ENCODE assay signal across 14 mouse cellular contexts in genomic region chr12:73679400-73679801, GRCm38 (mm10).
DNase-seq lines count a peak whose midpoint lies in the region; ATAC-seq and TF ChIP-seq lines count a peak whose summit lies in the region.
"Had no signal": no experiment of that assay in that cellular context is flagged by ENCODE, and none has a peak within 500 bp of the region (broad histone marks: within the 10 kb centered on the region; RNA-seq: fewer than 3 reads in every experiment).

No protein-coding gene starts in this region.

- TF ChIP-seq POLR2A in thymus, adult 2 months (IDR thresholded peaks at IDR 0.05; ENCODE audit: control insufficient read depth, extremely low read depth, insufficient read depth, low read length, poor library complexity) = no peak
- no peak for TF ChIP-seq POLR2A in cerebellum, adult 2 months (IDR thresholded peaks at IDR 0.05; ENCODE audit: borderline replicate concordance, insufficient read depth, low read length)

- H3K4me2 ChIP-seq in heart, embryonic 11.5 days = peak overlapping the region; percentile 9; the same call in 1 of the 2 replicates
- no peak overlapping the region for H3K4me2 ChIP-seq in embryonic facial prominence, embryonic 13.5 days
- H3K4me2 ChIP-seq: hindbrain, embryonic 13.5 days had no signal

- H3K9ac ChIP-seq in heart, embryonic 11.5 days (ENCODE audit: low read depth, low read length) = no peak overlapping the region
- H3K9ac ChIP-seq in embryonic facial prominence, embryonic 13.5 days = no peak overlapping the region
- H3K9ac ChIP-seq: hindbrain, embryonic 13.5 days had no signal

- no peak overlapping the region for H3K27ac ChIP-seq in heart, embryonic 11.5 days (ENCODE audit: low read depth, low read length)
- peak overlapping the region; percentile 53; the same call in 1 of the 2 replicates for H3K27ac ChIP-seq in thymus, adult 2 months (ENCODE audit: control insufficient read depth, insufficient read depth, low read length)
- H3K27ac ChIP-seq in embryonic facial prominence, embryonic 13.5 days = peak overlapping the region; percentile 66; the same call in 1 of the 2 replicates
- H3K27ac ChIP-seq in cerebellum, adult 2 months (ENCODE audit: insufficient read depth, low read length) = no peak overlapping the region
- H3K27ac ChIP-seq: hindbrain, embryonic 13.5 days had no signal

- ATAC-seq in heart, embryonic 11.5 days (replicated peaks; ENCODE audit: insufficient number of reproducible peaks, low FRiP score, low TSS enrichment) = no peak; the same call in 1 of the 2 replicates
- no peak for ATAC-seq in embryonic facial prominence, embryonic 13.5 days (ENCODE audit: insufficient number of reproducible peaks, insufficient read depth, low FRiP score, low TSS enrichment, low read depth)

- TF ChIP-seq CTCF in thymus, adult 2 months (IDR thresholded peaks at IDR 0.05; ENCODE audit: borderline replicate concordance, control insufficient read depth, extremely low read depth, insufficient read depth, low read length, poor library complexity) = no peak
- no peak for TF ChIP-seq CTCF in cerebellum, adult 2 months (IDR thresholded peaks at IDR 0.05; ENCODE audit: borderline replicate concordance, insufficient read depth, low read depth, low read length)

- H3K4me3 ChIP-seq in heart, embryonic 11.5 days (ENCODE audit: low read depth, low read length) = no peak overlapping the region
- no peak overlapping the region for H3K4me3 ChIP-seq in thymus, adult 2 months (ENCODE audit: control insufficient read depth, insufficient read depth, low read length)
- H3K4me3 ChIP-seq in embryonic facial prominence, embryonic 13.5 days = no peak overlapping the region
- H3K4me3 ChIP-seq in cerebellum, adult 2 months (replicated peaks; ENCODE audit: insufficient read depth, low read depth, low read length) = no peak overlapping the region
- H3K4me3 ChIP-seq: hindbrain, embryonic 13.5 days; myocyte had no signal

- H3K36me3 ChIP-seq in heart, embryonic 11.5 days (ENCODE audit: control insufficient read depth, insufficient read depth, low read length) = no peaks in the 10 kb centered on the region
- no peaks in the 10 kb centered on the region for H3K36me3 ChIP-seq in thymus, adult 2 months (ENCODE audit: control insufficient read depth, insufficient read depth, low read length)
- no peaks in the 10 kb centered on the region for H3K36me3 ChIP-seq in embryonic facial prominence, embryonic 13.5 days
- H3K36me3 ChIP-seq: G1E; hindbrain, embryonic 13.5 days had no signal

- no peaks in the 10 kb centered on the region for H3K9me3 ChIP-seq in heart, embryonic 11.5 days (replicated peaks; ENCODE audit: control insufficient read depth, low read length)
- H3K9me3 ChIP-seq in embryonic facial prominence, embryonic 13.5 days = no peaks in the 10 kb centered on the region
- H3K9me3 ChIP-seq: hindbrain, embryonic 13.5 days had no signal

- peaks cover 33% of the 10 kb centered on the region for H3K4me1 ChIP-seq in heart, embryonic 11.5 days (ENCODE audit: control insufficient read depth, insufficient read depth, low read length)
- peaks cover 21% of the 10 kb centered on the region for H3K4me1 ChIP-seq in thymus, adult 2 months (replicated peaks; ENCODE audit: control insufficient read depth, insufficient read depth, low read length)
- H3K4me1 ChIP-seq in embryonic facial prominence, embryonic 13.5 days = peaks cover 12% of the 10 kb centered on the region
- H3K4me1 ChIP-seq in cerebellum, adult 2 months (ENCODE audit: control insufficient read depth, insufficient read depth, low read length) = no peaks in the 10 kb centered on the region; the same call in 1 of the 2 replicates

- 8% methylated on average over 7 of the region's 7 CpGs for WGBS in heart, embryonic 11.5 days (ENCODE audit: insufficient replicate concordance)
- 32% methylated on average over 7 of the region's 7 CpGs for WGBS in thymus, adult 2 months
- WGBS in embryonic facial prominence, embryonic 13.5 days = 20% methylated on average over 7 of the region's 7 CpGs
- WGBS in cerebellum, adult 2 months = 52% methylated on average over 7 of the region's 7 CpGs

- DNase-seq in heart, adult 11 months = no peak
- no peak for DNase-seq in thymus, adult 2 months
- no peak for DNase-seq in thymus, postnatal 4 days
- DNase-seq in retina, postnatal 1 day = peak; percentile 93
- no peak for DNase-seq in cerebellum, adult 2 months
- DNase-seq in layer of hippocampus, adult 8-10 months (ENCODE audit: low spot score in 2 of 2) = no peak
- DNase-seq: adrenal gland, adult 2 months; cerebellum, adult 9-10 months; right cerebral cortex, postnatal 25 days had no signal

- H3K27me3 ChIP-seq in heart, embryonic 11.5 days (ENCODE audit: control insufficient read depth, insufficient read depth, low read length) = no peaks in the 10 kb centered on the region
- H3K27me3 ChIP-seq in thymus, adult 2 months (ENCODE audit: control insufficient read depth, insufficient read depth, low read length) = no peaks in the 10 kb centered on the region
- no peaks in the 10 kb centered on the region for H3K27me3 ChIP-seq in embryonic facial prominence, embryonic 13.5 days
- no peaks in the 10 kb centered on the region for H3K27me3 ChIP-seq in cerebellum, adult 2 months (ENCODE audit: control insufficient read depth, insufficient read depth, low read length)
- H3K27me3 ChIP-seq: hindbrain, embryonic 13.5 days had no signal

Comparison
In these comparisons a context has a peak if more than half of its experiments do, and no peak if none do; other contexts are left out.
1. H3K27ac ChIP-seq: peak in thymus, adult 2 months (single experiment) and embryonic facial prominence, embryonic 13.5 days (single experiment); none in heart, embryonic 11.5 days (single experiment) and cerebellum, adult 2 months (single experiment).